Mouse (Mus musculus): Measurements from ENCODE around the gene Naa35.

Naa35 gene

GRCm38 (mm10) chr13:59672248-59672647, 87.2 kb downstream of the Naa35 start:
- DNase-seq (ENCODE audit: low read depth), result peak; percentile 60

- no peak for DNase-seq (ENCODE audit: low read depth)
These were observed 88.5 kb downstream of the Naa35 start for GRCm38 (mm10) chr13:59673597-59673996.

GRCm38 (mm10) chr13:59674215-59674614, 89.2 kb downstream of the Naa35 start:
- DNase-seq (ENCODE audit: low read depth), result no peak

- DNase-seq (ENCODE audit: low read depth), result no peak
These were observed 89.7 kb downstream of the Naa35 start for GRCm38 (mm10) chr13:59674761-59675150.

- DNase-seq (ENCODE audit: low read depth), result peak; percentile 41
These were observed 90.3 kb downstream of the Naa35 start, which contains the start of gene Golm1 for GRCm38 (mm10) chr13:59675151-59676011. Gene Golm1, minus strand, starts transcription at chr13:59675811.

DNA sequence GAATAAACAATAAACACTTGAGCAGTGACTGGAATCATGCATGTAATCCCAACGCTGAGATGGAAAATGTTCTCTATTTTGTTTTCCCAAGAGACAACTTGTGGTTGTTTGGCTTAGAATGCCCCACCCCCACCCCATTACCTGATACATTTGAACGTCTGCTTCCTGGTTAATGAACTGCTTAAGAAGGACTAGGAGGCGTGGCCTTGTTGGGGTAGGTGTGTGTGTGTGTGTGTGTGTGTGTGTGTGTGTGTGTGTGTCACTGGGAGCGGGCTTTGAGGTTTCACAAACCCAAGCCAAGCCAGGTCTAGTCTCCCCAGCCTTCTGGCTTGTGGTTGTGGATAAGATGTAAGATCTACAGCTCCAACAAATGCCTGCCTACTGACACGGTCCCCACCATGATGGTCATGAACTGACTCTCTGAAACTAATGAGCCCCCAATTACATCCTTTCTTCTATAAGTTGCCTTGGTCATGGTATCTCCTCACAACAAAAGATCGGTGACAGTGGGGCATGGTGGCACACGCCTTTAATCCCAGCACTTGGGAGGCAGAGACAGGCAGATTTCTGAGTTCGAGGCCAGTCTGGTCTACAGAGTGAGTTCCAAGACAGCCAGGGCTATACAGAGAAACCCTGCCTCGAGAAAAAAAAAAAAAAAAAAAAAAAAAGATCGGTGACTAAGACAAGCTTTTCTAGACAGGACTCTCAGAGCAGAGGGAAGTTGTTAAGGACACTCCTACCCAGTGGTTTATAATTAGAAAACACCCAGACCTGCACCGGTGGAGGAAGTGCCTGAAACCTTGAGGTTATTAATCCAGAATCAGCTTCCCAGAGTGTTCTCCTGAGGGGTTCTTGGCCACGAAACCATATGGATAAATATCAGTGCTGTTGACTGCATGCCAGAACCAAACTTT, 91.5 kb downstream of the Naa35 start:
- no peak for DNase-seq (ENCODE audit: low read depth)

DNA sequence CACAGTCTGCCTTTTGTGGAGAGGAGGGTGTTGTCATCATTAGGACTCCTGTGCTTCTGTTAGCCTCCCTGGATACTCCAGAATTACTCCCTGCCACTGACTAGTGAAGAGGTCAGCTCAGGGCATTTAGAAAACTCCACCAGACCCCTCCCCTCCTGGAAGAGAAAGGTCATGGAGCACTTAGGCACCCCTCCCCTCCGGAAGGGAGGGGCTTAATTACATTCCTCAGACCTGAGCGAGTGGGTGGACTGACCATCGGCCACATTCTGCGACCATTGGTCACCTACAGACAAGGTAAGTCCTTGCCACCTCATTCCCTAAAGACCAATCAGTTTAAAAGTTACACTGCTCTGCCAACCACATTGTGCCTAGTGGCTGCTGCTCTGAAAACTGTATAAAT, 94.2 kb downstream of the Naa35 start:
- no peak for DNase-seq (ENCODE audit: low read depth)

- no peak for DNase-seq (ENCODE audit: low read depth)
These were observed 94.8 kb downstream of the Naa35 start for GRCm38 (mm10) chr13:59679908-59680307.

- peak; percentile 41 for DNase-seq (ENCODE audit: low read depth)
These were observed 97.6 kb downstream of the Naa35 start for GRCm38 (mm10) chr13:59682629-59683028.

- no peak for DNase-seq (ENCODE audit: low read depth)
These were observed 100.2 kb downstream of the Naa35 start for GRCm38 (mm10) chr13:59685236-59685635.
